Mouse (Mus musculus) midbrain, embryonic 10.5 days (tissue): ENCODE results near the gene Rbm4. TPM values are rescaled to one million over a fixed set of nuclear protein-coding genes. Genes with fewer than 3 reads are reported as not detected.
"Not testable (repeated sequence)": the region's sequence is repeated elsewhere in the genome, so short reads cannot be mapped to it uniquely, and the experiment has no call there.

ENCODE experiments used
- DNase-seq: peaks from one replicate; pipeline ENCODE4 v3.0.0-alpha.2; 2017; ENCODE audit warnings: low spot score
- H3K27ac ChIP-seq: fragments of 300-500 bp; sonication (generic); replicated peaks from 2 replicates; pipeline ENCODE4 v1.5.1; 2016; ENCODE audit warnings: mild to moderate bottlenecking
- H3K27me3 ChIP-seq: fragments of 300-500 bp; sonication (generic); 2 replicates; pipeline ENCODE4 v1.6.1; 2016; ENCODE audit warnings: low read depth, mild to moderate bottlenecking; ENCODE audit not compliant: poor library complexity, severe bottlenecking
- H3K36me3 ChIP-seq: fragments of 300-500 bp; sonication (generic); 2 replicates; pipeline ENCODE4 v1.6.1; 2016; ENCODE audit warnings: mild to moderate bottlenecking, moderate library complexity
- H3K4me1 ChIP-seq: fragments of 300-500 bp; sonication (generic); 2 replicates; pipeline ENCODE4 v1.6.1; 2016
- H3K4me3 ChIP-seq: fragments of 300-500 bp; sonication (generic); 2 replicates; pipeline ENCODE4 v1.5.1; 2016; ENCODE audit warnings: mild to moderate bottlenecking, moderate library complexity
- H3K9me3 ChIP-seq: fragments of 300-500 bp; sonication (generic); replicated peaks from 2 replicates; pipeline ENCODE4 v1.6.1; 2016; ENCODE audit warnings: mild to moderate bottlenecking
- WGBS: fragments of 180-500 bp; shearing (Covaris S2); methylation state at CpG from one replicate; pipeline ENCODE4 v1.1.7; 2016; 5-methylcytosine and 5-hydroxymethylcytosine counted together
- polyA plus RNA-seq: library from polyadenylated mRNA; unstranded; fragments of >200 nt; fragmentation: Nextera tagmentation; extraction: Ambion mirVana; gene quantifications from 2 replicates; pipeline ENCODE4 v1.2.1, GENCODE M21; 2016

Gene Rbm4
- polyA plus RNA-seq, 1 experiment from 2014 or later, result 93.6 TPM

- H3K27me3 ChIP-seq, result no peaks in the 10 kb centered on the region
- no peak for DNase-seq
- 81% methylated on average over 5 of the region's 6 CpGs for WGBS
These were observed 19.3 kb upstream of the Rbm4 start for GRCm38 (mm10) chr19:4813015-4813414.

GRCm38 (mm10) chr19:4812334-4812949 lies 18.7 kb upstream of the Rbm4 start:
- DNase-seq, H3K27me3 ChIP-seq, H3K36me3 ChIP-seq, H3K9me3 ChIP-seq: not testable (repeated sequence)
- peaks cover 28% of the 10 kb centered on the region for H3K4me1 ChIP-seq
- H3K4me3 ChIP-seq, result peak overlapping the region; percentile 96
- peak overlapping the region; percentile 95 for H3K27ac ChIP-seq
- 78% methylated on average over 8 of the region's 8 CpGs for WGBS

More at GRCm38 (mm10) chr19:4813015-4813414, 19.3 kb upstream of the Rbm4 start:
- Histone ChIP-seq H3K27ac (no peak overlapping the region), H3K4me1 (peaks cover 26% of the 10 kb centered on the region), H3K4me3 (no peak overlapping the region), H3K36me3 (no peaks in the 10 kb centered on the region; the same call in 1 of the 2 replicates), H3K9me3 (no peaks in the 10 kb centered on the region)

- H3K27ac ChIP-seq, result peak overlapping the region; percentile 95
- 9% methylated on average over 12 of the region's 12 CpGs for WGBS
These were observed 18.2 kb upstream of the Rbm4 start for GRCm38 (mm10) chr19:4811909-4812242.

GRCm38 (mm10) chr19:4811063-4811908 lies 17.6 kb upstream of the Rbm4 start, which contains the start of the genes Gm21992 and Rbm14:
Gene Gm21992, minus strand, starts transcription at chr19:4811612.
Gene Rbm14, minus strand, starts transcription at chr19:4811634.
- H3K36me3 ChIP-seq, result peaks cover 16% of the 10 kb centered on the region
- peaks cover 28% of the 10 kb centered on the region for H3K4me1 ChIP-seq
- no peaks in the 10 kb centered on the region for H3K27me3 ChIP-seq
- DNase-seq, result peak; percentile 99
- peak within 1 kb of the TSS; percentile 96 for H3K4me3 ChIP-seq
- WGBS, result under 1% methylated on average over 83 of the region's 83 CpGs
- no peaks in the 10 kb centered on the region for H3K9me3 ChIP-seq
- H3K27ac ChIP-seq, result peak within 1 kb of the TSS; percentile 95

More at GRCm38 (mm10) chr19:4811909-4812242, 18.2 kb upstream of the Rbm4 start:
- H3K36me3 ChIP-seq, result peaks cover 10% of the 10 kb centered on the region
- H3K4me1 ChIP-seq, result peaks cover 28% of the 10 kb centered on the region
- no peaks in the 10 kb centered on the region for H3K9me3 ChIP-seq
- no peak for DNase-seq
- peak overlapping the region; percentile 96 for H3K4me3 ChIP-seq
- no peaks in the 10 kb centered on the region for H3K27me3 ChIP-seq

- peak overlapping the region; percentile 96 for H3K4me3 ChIP-seq
- no peaks in the 10 kb centered on the region for H3K27me3 ChIP-seq
- peaks cover 28% of the 10 kb centered on the region for H3K4me1 ChIP-seq
- H3K27ac ChIP-seq, result peak overlapping the region; percentile 95
- H3K9me3 ChIP-seq, result no peaks in the 10 kb centered on the region
- DNase-seq, result no peak
- peaks cover 17% of the 10 kb centered on the region for H3K36me3 ChIP-seq
- under 1% methylated on average over 17 of the region's 17 CpGs for WGBS
These were observed 17.0 kb upstream of the Rbm4 start for GRCm38 (mm10) chr19:4810746-4811062.

GRCm38 (mm10) chr19:4810309-4810708 lies 16.6 kb upstream of the Rbm4 start:
- WGBS, result under 1% methylated on average over 14 of the region's 14 CpGs
- H3K4me3 ChIP-seq, result peak overlapping the region; percentile 96
- peak overlapping the region; percentile 95 for H3K27ac ChIP-seq

GRCm38 (mm10) chr19:4803283-4803682 lies 9.6 kb upstream of the Rbm4 start:
- peaks cover 80% of the 10 kb centered on the region for H3K36me3 ChIP-seq
- H3K4me3 ChIP-seq, result peak overlapping the region; percentile 11; the same call in 1 of the 2 replicates
- no peak for DNase-seq
- WGBS, result 87% methylated on average over 10 of the region's 10 CpGs
- peaks cover 16% of the 10 kb centered on the region for H3K4me1 ChIP-seq
- H3K9me3 ChIP-seq, result no peaks in the 10 kb centered on the region
- H3K27ac ChIP-seq, result no peak overlapping the region
- no peaks in the 10 kb centered on the region for H3K27me3 ChIP-seq

More at GRCm38 (mm10) chr19:4810309-4810708, 16.6 kb upstream of the Rbm4 start:
- H3K36me3 ChIP-seq, result peaks cover 17% of the 10 kb centered on the region
- no peaks in the 10 kb centered on the region for H3K27me3 ChIP-seq
- H3K4me1 ChIP-seq, result peaks cover 28% of the 10 kb centered on the region
- DNase-seq, result no peak
- H3K9me3 ChIP-seq, result no peaks in the 10 kb centered on the region

- Histone ChIP-seq H3K4me1 (peaks cover 10% of the 10 kb centered on the region; the same call in 1 of the 2 replicates), H3K27me3 (no peaks in the 10 kb centered on the region), H3K4me3 (0 out of 2 replicates have a peak overlapping the region, but pooled peaks have one; percentile 21), H3K36me3 (peaks cover 83% of the 10 kb centered on the region), H3K9me3 (no peaks in the 10 kb centered on the region), H3K27ac (no peak overlapping the region)
- 96% methylated on average over 7 of the region's 7 CpGs for WGBS
- DNase-seq, result no peak
These were observed 9.0 kb upstream of the Rbm4 start for GRCm38 (mm10) chr19:4802691-4803091.

GRCm38 (mm10) chr19:4799083-4799482 lies 5.4 kb upstream of the Rbm4 start:
- peaks cover 80% of the 10 kb centered on the region for H3K36me3 ChIP-seq
- no peak overlapping the region for H3K27ac ChIP-seq
- no peak overlapping the region for H3K4me3 ChIP-seq
- peaks cover 23% of the 10 kb centered on the region for H3K4me1 ChIP-seq
- H3K27me3 ChIP-seq, result no peaks in the 10 kb centered on the region
- 94% methylated on average over 5 of the region's 5 CpGs for WGBS
- H3K9me3 ChIP-seq, result no peaks in the 10 kb centered on the region
- no peak for DNase-seq

GRCm38 (mm10) chr19:4797846-4798245 lies 4.1 kb upstream of the Rbm4 start:
- 95% methylated on average over 2 of the region's 2 CpGs for WGBS
- H3K4me1 ChIP-seq, result peaks cover 19% of the 10 kb centered on the region
- no peaks in the 10 kb centered on the region for H3K27me3 ChIP-seq
- no peak for DNase-seq
- no peak overlapping the region for H3K4me3 ChIP-seq
- no peaks in the 10 kb centered on the region for H3K9me3 ChIP-seq
- peaks cover 68% of the 10 kb centered on the region for H3K36me3 ChIP-seq
- H3K27ac ChIP-seq, result no peak overlapping the region

GRCm38 (mm10) chr19:4795929-4796328 lies 2.2 kb upstream of the Rbm4 start:
- H3K9me3 ChIP-seq, result no peaks in the 10 kb centered on the region
- H3K27me3 ChIP-seq, result no peaks in the 10 kb centered on the region
- WGBS, result 77% methylated on average over 1 of the region's 1 CpGs
- no peak overlapping the region for H3K27ac ChIP-seq
- H3K4me1 ChIP-seq, result peaks cover 31% of the 10 kb centered on the region
- peaks cover 64% of the 10 kb centered on the region for H3K36me3 ChIP-seq
- H3K4me3 ChIP-seq, result no peak overlapping the region
- DNase-seq, result no peak

GRCm38 (mm10) chr19:4793281-4793830 lies 345 bp downstream of the Rbm4 start:
- H3K27me3 ChIP-seq, result no peaks in the 10 kb centered on the region
- no peaks in the 10 kb centered on the region for H3K9me3 ChIP-seq
- WGBS, result 3% methylated on average over 16 of the region's 16 CpGs
- peaks cover 47% of the 10 kb centered on the region for H3K4me1 ChIP-seq
- no peak for DNase-seq
- peak overlapping the region; percentile 85 for H3K4me3 ChIP-seq
- H3K27ac ChIP-seq, result peak overlapping the region; percentile 88
- peaks cover 64% of the 10 kb centered on the region for H3K36me3 ChIP-seq

- no peaks in the 10 kb centered on the region for H3K9me3 ChIP-seq
- no peak overlapping the region for H3K27ac ChIP-seq
- H3K27me3 ChIP-seq, result no peaks in the 10 kb centered on the region
- no peak overlapping the region for H3K4me3 ChIP-seq
- peaks cover 26% of the 10 kb centered on the region for H3K4me1 ChIP-seq
- peaks cover 100% of the 10 kb centered on the region for H3K36me3 ChIP-seq
- DNase-seq, result no peak
- WGBS, result 98% methylated on average over 2 of the region's 2 CpGs
These were observed 7.4 kb downstream of the Rbm4 start for GRCm38 (mm10) chr19:4786313-4786712.
